Mouse (Mus musculus): ENCODE measurements around the gene Bst1. TPM values are rescaled to one million over a fixed set of nuclear protein-coding genes. Genes with fewer than 3 reads are reported as not detected.

Gene Bst1
- total and polyA plus RNA-seq, 2 experiments: 0.16 to 0.18 TPM

GRCm38 (mm10) chr5:43860670-43861431 is 42.2 kb downstream of the Bst1 start:
- DNase-seq (ENCODE audit: extremely low read depth, low read depth, low spot score): no peak
- H3K27ac ChIP-seq (replicated peaks; ENCODE audit: insufficient read depth, low read depth, low read length): no peak overlapping the region
- WGBS: 68% methylated on average over 5 of the region's 5 CpGs
- no peaks in the 10 kb centered on the region for H3K79me2 ChIP-seq (ENCODE audit: control insufficient read depth, insufficient read depth, low read length)
- H3K27me3 ChIP-seq (ENCODE audit: control insufficient read depth, insufficient read depth, low read length): no peaks in the 10 kb centered on the region
- no peaks in the 10 kb centered on the region for H3K36me3 ChIP-seq (ENCODE audit: control insufficient read depth, insufficient read depth, low read length)
- no peak overlapping the region for H3K9ac ChIP-seq (ENCODE audit: low read depth, low read length)
- H3K4me1 ChIP-seq (ENCODE audit: control insufficient read depth, insufficient read depth, low read length): no peaks in the 10 kb centered on the region; the same call in 1 of the 2 replicates
- TF ChIP-seq CTCF (IDR thresholded peaks at IDR 0.05; ENCODE audit: low read depth, low read length): no peak
- no peak for TF ChIP-seq POLR2A (IDR thresholded peaks at IDR 0.05; ENCODE audit: extremely low read depth, insufficient read depth, low read length)
- no peak overlapping the region for H3K4me3 ChIP-seq (ENCODE audit: insufficient read depth, low read depth, low read length)

DNA sequence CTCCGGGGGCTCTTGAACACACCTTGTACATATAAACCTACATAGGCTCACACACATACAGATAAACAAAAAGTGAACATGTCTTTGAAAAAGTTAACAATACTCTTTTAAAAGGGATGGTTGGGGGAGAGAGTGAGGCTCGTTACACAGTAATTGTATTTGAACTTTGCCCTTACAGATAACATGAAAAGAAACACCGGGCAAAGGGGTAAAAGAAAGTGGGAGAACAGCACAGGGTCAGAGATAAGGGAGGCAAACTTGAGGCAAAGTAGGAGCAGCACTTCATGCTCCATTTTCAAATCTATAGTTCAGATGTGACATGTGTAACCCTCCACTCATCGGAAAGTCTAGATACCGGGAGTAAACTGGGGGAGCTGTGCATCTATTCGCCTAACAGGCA is 45.0 kb downstream of the Bst1 start:
- no peaks in the 10 kb centered on the region for H3K79me2 ChIP-seq (ENCODE audit: control insufficient read depth, insufficient read depth, low read length)
- H3K36me3 ChIP-seq (ENCODE audit: control insufficient read depth, insufficient read depth, low read length): no peaks in the 10 kb centered on the region
- no peak overlapping the region for H3K9ac ChIP-seq (ENCODE audit: low read depth, low read length)
- 34% methylated on average over 6 of the region's 6 CpGs for WGBS
- TF ChIP-seq POLR2A (IDR thresholded peaks at IDR 0.05; ENCODE audit: extremely low read depth, insufficient read depth, low read length): no peak
- no peak for TF ChIP-seq CTCF (IDR thresholded peaks at IDR 0.05; ENCODE audit: low read depth, low read length)
- H3K27ac ChIP-seq (replicated peaks; ENCODE audit: insufficient read depth, low read depth, low read length): no peak overlapping the region
- no peaks in the 10 kb centered on the region for H3K27me3 ChIP-seq (ENCODE audit: control insufficient read depth, insufficient read depth, low read length)
- H3K4me1 ChIP-seq (ENCODE audit: control insufficient read depth, insufficient read depth, low read length): no peaks in the 10 kb centered on the region
- no peak overlapping the region for H3K4me3 ChIP-seq (ENCODE audit: insufficient read depth, low read depth, low read length)
- no peak for DNase-seq (ENCODE audit: extremely low read depth, low read depth, low spot score)

GRCm38 (mm10) chr5:43865316-43865715 is 46.6 kb downstream of the Bst1 start:
- no peak for DNase-seq (ENCODE audit: extremely low read depth, low read depth, low spot score)
- WGBS: 82% methylated on average over 2 of the region's 2 CpGs

GRCm38 (mm10) chr5:43868253-43868652 is 49.6 kb downstream of the Bst1 start, which contains the start of gene Cd38:
TSS of gene Cd38 (plus strand) at chr5:43868553.
- H3K4me1 ChIP-seq (ENCODE audit: control insufficient read depth, insufficient read depth, low read length): peaks cover 3% of the 10 kb centered on the region; the same call in 1 of the 2 replicates
- peak within 1 kb of the TSS; percentile 62 for H3K4me3 ChIP-seq (ENCODE audit: insufficient read depth, low read depth, low read length)
- no peaks in the 10 kb centered on the region for H3K27me3 ChIP-seq (ENCODE audit: control insufficient read depth, insufficient read depth, low read length)
- peak within 1 kb of the TSS; percentile 77 for H3K27ac ChIP-seq (replicated peaks; ENCODE audit: insufficient read depth, low read depth, low read length)
- no peaks in the 10 kb centered on the region for H3K79me2 ChIP-seq (ENCODE audit: control insufficient read depth, insufficient read depth, low read length)
- no peaks in the 10 kb centered on the region for H3K36me3 ChIP-seq (ENCODE audit: control insufficient read depth, insufficient read depth, low read length)
- peak within 1 kb of the TSS; percentile 75 for H3K9ac ChIP-seq (ENCODE audit: low read depth, low read length)
- TF ChIP-seq CTCF (IDR thresholded peaks at IDR 0.05; ENCODE audit: low read depth, low read length): no peak
- no peak for DNase-seq (ENCODE audit: extremely low read depth, low read depth, low spot score)

More at GRCm38 (mm10) chr5:43865316-43865715, 46.6 kb downstream of the Bst1 start:
- 0 out of 2 replicates have a peak overlapping the region, but pooled peaks have one; percentile 21 for H3K27ac ChIP-seq (replicated peaks; ENCODE audit: insufficient read depth, low read depth, low read length)
- H3K36me3 ChIP-seq (ENCODE audit: control insufficient read depth, insufficient read depth, low read length): no peaks in the 10 kb centered on the region
- no peak overlapping the region for H3K4me3 ChIP-seq (ENCODE audit: insufficient read depth, low read depth, low read length)
- no peaks in the 10 kb centered on the region for H3K4me1 ChIP-seq (ENCODE audit: control insufficient read depth, insufficient read depth, low read length)
- no peaks in the 10 kb centered on the region for H3K27me3 ChIP-seq (ENCODE audit: control insufficient read depth, insufficient read depth, low read length)
- no peaks in the 10 kb centered on the region for H3K79me2 ChIP-seq (ENCODE audit: control insufficient read depth, insufficient read depth, low read length)
- H3K9ac ChIP-seq (ENCODE audit: low read depth, low read length): no peak overlapping the region
- TF ChIP-seq CTCF (IDR thresholded peaks at IDR 0.05; ENCODE audit: low read depth, low read length): no peak

GRCm38 (mm10) chr5:43868711-43869600 is 50.3 kb downstream of the Bst1 start:
- peak; percentile 44 for DNase-seq (ENCODE audit: extremely low read depth, low read depth, low spot score)
- peak overlapping the region; percentile 55 for H3K9ac ChIP-seq (ENCODE audit: low read depth, low read length)
- peak overlapping the region; percentile 62 for H3K4me3 ChIP-seq (ENCODE audit: insufficient read depth, low read depth, low read length)
- peaks cover 3% of the 10 kb centered on the region; the same call in 1 of the 2 replicates for H3K4me1 ChIP-seq (ENCODE audit: control insufficient read depth, insufficient read depth, low read length)
- no peaks in the 10 kb centered on the region for H3K27me3 ChIP-seq (ENCODE audit: control insufficient read depth, insufficient read depth, low read length)
- no peak for TF ChIP-seq POLR2A (IDR thresholded peaks at IDR 0.05; ENCODE audit: extremely low read depth, insufficient read depth, low read length)
- TF ChIP-seq CTCF (IDR thresholded peaks at IDR 0.05; ENCODE audit: low read depth, low read length): no peak
- H3K36me3 ChIP-seq (ENCODE audit: control insufficient read depth, insufficient read depth, low read length): no peaks in the 10 kb centered on the region
- H3K27ac ChIP-seq (replicated peaks; ENCODE audit: insufficient read depth, low read depth, low read length): peak overlapping the region; percentile 65
- no peaks in the 10 kb centered on the region for H3K79me2 ChIP-seq (ENCODE audit: control insufficient read depth, insufficient read depth, low read length)
- WGBS: 11% methylated on average over 28 of the region's 28 CpGs

Data from liver, adult 2 months (tissue).